Mouse (Mus musculus): ENCODE results near the gene Gsg1l2. TPM values are rescaled to one million over a fixed set of nuclear protein-coding genes. Genes with fewer than 3 reads are reported as not detected.

Gsg1l2 gene
- polyA plus RNA-seq (2012; fragmentation: generic; extraction: Trizol) = not detected

DNA sequence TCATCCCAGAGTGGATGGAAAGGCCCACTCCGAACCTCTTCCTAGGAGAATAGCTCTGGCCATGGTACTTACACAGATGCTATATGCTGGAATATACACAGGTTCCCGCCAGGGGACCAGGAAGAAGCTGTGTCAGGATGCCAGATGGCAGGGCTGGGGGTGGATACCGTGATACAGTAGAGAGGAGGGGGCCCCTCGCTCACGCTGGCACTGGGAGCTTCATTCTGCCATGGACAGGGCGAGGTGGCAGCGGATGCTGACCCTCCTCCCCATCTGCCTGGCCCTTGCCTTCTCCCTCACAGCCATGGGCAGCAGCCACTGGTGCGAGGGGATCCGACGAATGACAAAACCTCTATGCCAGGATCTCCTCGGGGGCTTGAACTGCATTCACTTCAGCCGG is at the start of gene Gsg1l2:
Gene Gsg1l2, plus strand, starts transcription at position 230 of the 400 bp plus-strand sequence.

DNA sequence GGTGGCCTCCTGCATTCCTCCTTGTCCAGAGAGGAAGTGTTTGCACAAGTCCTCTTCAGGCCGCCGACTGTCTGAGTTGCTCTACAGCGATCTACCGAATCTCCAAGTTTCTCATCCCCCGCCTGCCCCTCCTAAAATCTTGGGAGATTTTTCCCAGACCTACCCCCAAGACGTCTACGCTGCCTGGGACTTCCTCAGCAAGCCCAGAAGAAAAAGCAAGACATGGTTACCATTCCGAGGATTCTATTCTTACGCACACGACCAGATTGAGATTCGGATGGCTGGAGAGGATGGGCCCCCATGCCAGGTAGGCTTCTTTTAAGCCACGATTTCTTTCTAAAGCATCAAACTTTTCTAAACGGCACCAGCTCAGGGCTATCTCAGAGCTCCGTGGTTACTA is 3.4 kb upstream of the Gsg1l2 start, which contains the start of gene Glp2r:
Gene Glp2r, minus strand, starts transcription at position 101 of the 400 bp plus-strand sequence.

DNA sequence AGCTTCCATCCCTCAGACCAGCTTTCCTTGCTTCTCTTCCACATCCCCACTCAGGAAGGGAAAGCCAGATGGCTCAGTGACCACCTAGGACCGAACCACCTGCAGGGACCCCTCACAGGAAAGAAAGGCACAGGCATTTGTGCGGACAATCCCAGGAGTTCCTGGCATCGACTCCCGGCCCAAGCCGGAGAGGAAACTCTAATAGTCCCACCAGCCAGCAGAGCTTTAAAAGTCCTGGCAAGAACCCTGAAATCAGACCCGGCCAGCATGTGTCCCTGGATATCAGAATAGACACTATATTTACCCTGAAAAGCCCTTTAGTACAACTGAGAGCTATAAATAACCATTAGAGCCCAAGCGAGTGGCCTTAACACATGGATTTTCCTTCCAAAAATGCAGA is 23.5 kb downstream of the Gsg1l2 start, which contains the start of gene Dhrs7c:
Gene Dhrs7c, plus strand, starts transcription at position 257 of the 400 bp plus-strand sequence.

Other genes starting within 250 kb of the Gsg1l2 start
- gene Rcvrn, start 79.3 kb upstream of the Gsg1l2 start, polyA plus RNA-seq (2012; fragmentation: generic; extraction: Trizol) = not detected
- under 1 TPM in 1 of 2 experiments, not detected in 1; 0.05 TPM for gene Glp2r, start 3.5 kb upstream of the Gsg1l2 start, polyA plus RNA-seq (2012; fragmentation: generic; extraction: Trizol)
- not detected for gene Dhrs7c, start 23.6 kb downstream of the Gsg1l2 start, polyA plus RNA-seq (2012; fragmentation: generic; extraction: Trizol)
- gene Usp43, start 147.5 kb downstream of the Gsg1l2 start, polyA plus RNA-seq (2012; fragmentation: generic; extraction: Trizol) = not detected
- gene Cfap52, start 191.0 kb downstream of the Gsg1l2 start, polyA plus RNA-seq (2012; fragmentation: generic; extraction: Trizol) = under 1 TPM in 1 of 2 experiments, not detected in 1; 0.08 TPM
- 10 to 100 TPM; 16.3 to 31.3 TPM for gene Stx8, start 191.6 kb downstream of the Gsg1l2 start, polyA plus RNA-seq (2012; fragmentation: generic; extraction: Trizol)

All from C3H10T1/2 (cell line).